Mouse (Mus musculus): Measurements from ENCODE around the gene Ms4a10.
A peak's percentile ranks its signal among the peaks of the same experiment; 100 is the strongest.

The Ms4a10 gene

DNA sequence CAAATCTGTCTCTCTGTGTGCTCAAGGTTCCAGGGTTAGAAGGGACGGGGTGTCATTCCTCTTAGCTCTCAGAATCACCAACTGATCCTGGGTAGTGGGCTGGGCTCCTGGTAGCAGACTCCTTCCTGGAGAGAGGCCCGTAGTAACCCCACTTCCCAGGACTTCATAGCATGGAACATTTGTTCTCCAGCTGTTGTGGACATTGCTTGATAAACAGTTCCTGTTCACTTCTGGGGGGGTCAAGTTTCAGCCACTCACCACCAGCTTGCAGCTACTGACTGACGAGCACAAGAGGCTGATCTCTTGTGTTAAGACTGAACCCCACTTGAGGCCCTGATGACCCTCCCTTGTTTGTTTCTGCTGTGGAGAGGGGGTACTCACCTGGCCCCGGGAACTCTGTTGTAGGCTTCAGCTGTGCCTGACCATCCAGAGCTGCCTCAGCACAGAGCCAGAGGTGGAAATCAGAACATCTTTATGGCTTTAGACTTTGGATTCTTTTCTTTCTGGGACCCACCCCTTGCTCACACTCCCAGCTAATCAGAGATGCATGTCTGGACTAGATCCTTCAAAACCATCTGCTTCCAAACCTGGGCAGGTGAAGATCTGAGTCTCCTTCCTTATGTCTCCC is at the start of gene Ms4a10:
Gene Ms4a10, minus strand, starts transcription at position 433 of the 628 bp plus-strand sequence.
- peak; percentile 23 for DNase-seq (ENCODE audit: low read depth, low spot score)

DNA sequence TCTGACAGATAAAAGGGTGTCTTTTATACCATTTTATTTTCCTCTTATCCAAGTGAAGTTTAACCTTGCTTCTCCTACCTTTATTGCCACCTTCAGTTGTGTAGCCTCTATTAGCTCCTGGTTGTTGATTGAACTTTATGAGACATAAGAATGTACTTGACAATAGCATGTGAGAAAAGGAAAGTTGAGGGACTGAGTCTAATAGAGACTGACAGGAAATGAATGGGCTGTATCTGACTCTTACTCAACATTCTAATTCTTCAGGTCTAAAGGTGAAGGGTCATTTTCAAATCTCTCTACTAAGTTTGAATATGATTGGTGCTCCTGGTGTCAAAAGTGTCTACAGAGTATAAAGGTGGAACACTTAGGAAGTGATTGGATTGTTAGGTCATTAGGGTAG is 47.9 kb upstream of the Ms4a10 start:
- DNase-seq (ENCODE audit: low read depth, low spot score), result no peak

DNA sequence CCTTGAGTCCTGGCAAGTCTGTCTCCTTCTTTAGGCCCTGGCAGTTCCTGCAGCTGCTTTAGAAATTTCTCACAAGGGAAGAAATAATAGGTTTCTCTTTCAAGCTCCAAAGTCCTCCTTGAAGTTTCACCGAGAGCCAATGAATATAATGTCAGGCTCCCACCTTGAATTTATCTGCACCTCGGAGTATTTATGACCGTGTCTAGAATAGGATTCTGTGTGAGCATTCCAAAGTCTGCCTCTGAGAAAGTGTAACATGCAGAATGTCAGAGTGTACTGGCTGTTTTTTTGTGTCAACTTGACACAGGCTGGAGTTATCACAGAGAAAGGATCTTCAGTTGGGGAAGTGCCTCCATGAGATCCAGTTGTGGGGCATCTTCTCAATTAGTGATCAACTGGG is 43.4 kb upstream of the Ms4a10 start, which contains the start of gene Ms4a18:
Gene Ms4a18, minus strand, starts transcription at position 141 of the 400 bp plus-strand sequence.
- no peak for DNase-seq (ENCODE audit: low read depth, low spot score)

- DNase-seq (ENCODE audit: low read depth, low spot score), result no peak
These were observed 42.8 kb upstream of the Ms4a10 start for GRCm38 (mm10) chr19:11017251-11017650.

GRCm38 (mm10) chr19:11015998-11016397 is 41.5 kb upstream of the Ms4a10 start:
- no peak for DNase-seq (ENCODE audit: low read depth, low spot score)

GRCm38 (mm10) chr19:11015468-11015867 is 41.0 kb upstream of the Ms4a10 start:
- DNase-seq (ENCODE audit: low read depth, low spot score), result no peak

- no peak for DNase-seq (ENCODE audit: low read depth, low spot score)
These were observed 18.7 kb upstream of the Ms4a10 start, which contains the start of gene Ms4a15 for GRCm38 (mm10) chr19:10993150-10993549. Ms4a15 (minus strand) TSS chr19:10993250.

- no peak for DNase-seq (ENCODE audit: low read depth, low spot score)
These were observed 17.4 kb upstream of the Ms4a10 start for GRCm38 (mm10) chr19:10991911-10992310.

DNA sequence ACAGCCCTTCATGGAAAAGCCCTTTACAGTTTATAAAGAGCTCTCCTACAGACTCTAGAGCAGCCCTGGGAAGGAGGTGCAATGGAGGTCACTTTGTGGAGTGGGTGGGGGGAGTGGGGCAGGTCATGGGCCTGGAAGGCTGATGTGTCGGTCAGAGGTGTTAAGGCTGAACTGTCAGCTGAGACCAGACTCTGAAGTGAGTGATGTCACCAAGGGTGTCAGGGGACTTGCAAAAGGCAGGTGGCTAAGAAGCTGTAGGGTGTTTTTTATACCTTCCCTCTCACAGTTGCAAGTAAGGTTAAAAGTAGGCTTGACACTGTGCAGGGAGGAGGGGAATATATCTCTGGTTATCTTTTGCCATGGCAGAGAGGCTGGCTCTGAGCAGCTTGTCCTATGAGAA is 16.3 kb upstream of the Ms4a10 start:
- no peak for DNase-seq (ENCODE audit: low read depth, low spot score)

GRCm38 (mm10) chr19:10988563-10988962 is 14.1 kb upstream of the Ms4a10 start:
- no peak for DNase-seq (ENCODE audit: low read depth, low spot score)

- DNase-seq (ENCODE audit: low read depth, low spot score), result no peak
These were observed 11.4 kb upstream of the Ms4a10 start for GRCm38 (mm10) chr19:10985889-10986288.

- DNase-seq (ENCODE audit: low read depth, low spot score), result no peak
These were observed 10.1 kb upstream of the Ms4a10 start for GRCm38 (mm10) chr19:10984551-10984950.

DNA sequence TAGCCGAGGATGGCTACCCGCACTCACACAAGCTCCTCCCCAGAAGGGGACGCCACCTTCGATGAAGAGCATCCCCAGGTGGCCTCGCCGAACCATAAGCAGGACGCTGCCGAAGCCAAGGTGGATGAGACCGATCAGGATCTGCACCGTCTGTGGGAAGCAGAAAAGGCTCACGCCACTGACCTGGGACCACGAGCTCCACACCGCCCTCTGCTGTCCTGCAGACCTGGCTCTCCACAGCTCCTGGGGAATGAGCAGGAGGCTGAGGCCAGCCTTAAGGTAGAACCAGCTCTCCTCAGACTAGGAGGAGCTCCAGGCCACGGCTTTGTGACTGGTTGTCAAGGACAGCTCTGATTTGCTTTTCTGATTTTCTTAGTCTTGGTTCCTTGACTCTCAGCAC is 8.7 kb upstream of the Ms4a10 start:
- DNase-seq (ENCODE audit: low read depth, low spot score), result peak; percentile 29

DNA sequence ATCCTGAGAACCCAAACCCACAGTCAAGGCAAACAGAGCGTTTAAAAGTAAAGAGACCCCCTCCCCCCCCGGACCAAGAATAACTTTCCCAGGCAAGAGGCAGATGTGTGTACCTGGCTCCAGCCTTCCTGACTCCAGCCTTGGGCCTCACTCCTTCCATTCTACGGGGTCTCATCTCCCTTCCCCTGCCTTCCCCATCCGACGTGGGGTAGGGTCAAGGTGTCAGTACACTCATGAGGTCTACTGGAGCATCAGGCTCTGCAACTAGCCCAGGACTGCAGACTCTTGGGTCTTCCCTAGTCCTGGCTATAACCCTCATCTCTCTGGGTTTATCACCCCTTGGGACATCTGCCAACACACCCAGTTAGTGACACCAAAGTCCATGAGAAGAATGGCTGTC is 5.7 kb upstream of the Ms4a10 start:
- DNase-seq (ENCODE audit: low read depth, low spot score), result no peak

- peak; percentile 61 for DNase-seq (ENCODE audit: low read depth, low spot score)
These were observed 5.0 kb upstream of the Ms4a10 start for GRCm38 (mm10) chr19:10979184-10980168.

- no peak for DNase-seq (ENCODE audit: low read depth, low spot score)
These were observed 1.8 kb upstream of the Ms4a10 start for GRCm38 (mm10) chr19:10976318-10976717.

GRCm38 (mm10) chr19:10975187-10975586 is 717 bp upstream of the Ms4a10 start:
- DNase-seq (ENCODE audit: low read depth, low spot score), result no peak

- no peak for DNase-seq (ENCODE audit: low read depth, low spot score)
These were observed 1.3 kb downstream of the Ms4a10 start for GRCm38 (mm10) chr19:10973187-10973586.

GRCm38 (mm10) chr19:10972660-10973059 is 1.8 kb downstream of the Ms4a10 start:
- no peak for DNase-seq (ENCODE audit: low read depth, low spot score)

- DNase-seq (ENCODE audit: low read depth, low spot score), result no peak
These were observed 4.0 kb downstream of the Ms4a10 start for GRCm38 (mm10) chr19:10970457-10970856.

GRCm38 (mm10) chr19:10968578-10968977 is 5.9 kb downstream of the Ms4a10 start:
- no peak for DNase-seq (ENCODE audit: low read depth, low spot score)

GRCm38 (mm10) chr19:10965721-10966120 is 8.7 kb downstream of the Ms4a10 start:
- no peak for DNase-seq (ENCODE audit: low read depth, low spot score)

DNA sequence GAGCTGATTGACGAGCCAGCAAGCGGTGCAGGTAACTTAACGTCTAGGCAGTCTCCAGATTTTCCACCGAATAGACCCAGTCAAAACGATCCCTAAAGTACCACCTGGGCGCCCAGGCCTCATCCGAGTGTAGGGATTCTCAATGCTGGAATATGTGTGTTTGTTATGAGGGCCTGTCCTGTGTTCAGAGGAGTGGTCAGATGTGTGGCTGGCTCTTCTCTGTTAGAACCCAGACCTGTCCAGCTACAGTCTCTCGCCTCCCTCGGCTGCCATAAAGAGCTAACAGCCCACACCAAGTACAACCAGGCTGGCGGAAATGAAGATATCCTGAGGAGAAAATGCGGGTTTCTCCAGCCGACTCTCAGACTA is 14.5 kb downstream of the Ms4a10 start:
- DNase-seq (ENCODE audit: low read depth, low spot score), result no peak

Measured in forelimb bud, embryonic 11.5 days (tissue).